Mouse (Mus musculus) megakaryocyte-erythroid progenitor cell, adult 5-6 weeks (primary cell): ENCODE measurements around the gene 1110025L11Rik. TPM values are rescaled to one million over a fixed set of nuclear protein-coding genes. Genes with fewer than 3 reads are reported as not detected.
"Not testable (repeated sequence)": the region's sequence is repeated elsewhere in the genome, so short reads cannot be mapped to it uniquely, and the experiment has no call there.

Experiments used
- ATAC-seq: replicated peaks from 2 replicates; pipeline ENCODE4 v1.8.0; 2016; ENCODE audit warnings: mild to moderate bottlenecking, inconsistent platforms; ENCODE audit not compliant: severe bottlenecking, poor library complexity, low FRiP score, low TSS enrichment
- total RNA-seq, 2 experiments: library from RNA; stranded (forward) in 1 of 2; stranded (reverse) in 1 of 2; fragments of 200-1000, 215-1000 nt in 1 of 2; fragments of >200 nt in 1 of 2; fragmentation: Nextera tagmentation in 1 of 2; gene quantifications; 2 replicates each; pipeline ENCODE4 v1.2.3; 2014 to 2017

The 1110025L11Rik gene
- total RNA-seq (2014; fragmentation: Nextera tagmentation) (not detected in 2 replicates), total RNA-seq (2017) (not detected in 2 replicates)

DNA sequence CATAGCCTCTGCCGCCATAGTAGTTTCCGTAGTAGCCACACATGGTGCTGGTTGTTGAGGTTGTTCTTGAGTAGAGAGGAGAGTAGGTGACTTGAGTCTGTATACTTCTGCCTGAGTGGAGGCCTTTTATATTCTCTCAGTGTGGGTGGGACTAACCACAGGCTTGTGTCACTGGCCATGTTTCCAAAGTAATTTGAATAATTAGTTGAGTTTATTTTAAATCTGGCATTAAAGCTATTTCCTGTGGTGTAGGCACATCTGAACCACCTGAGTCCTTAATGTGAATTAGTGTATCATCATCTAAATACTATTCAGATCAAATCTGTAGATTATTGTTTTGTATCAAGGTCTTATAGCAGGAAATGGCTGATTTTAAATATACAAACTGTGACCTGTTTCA is at the start of gene 1110025L11Rik:
Gene 1110025L11Rik, minus strand, starts transcription at position 101 of the 400 bp plus-strand sequence.
- ATAC-seq: not testable (repeated sequence)

DNA sequence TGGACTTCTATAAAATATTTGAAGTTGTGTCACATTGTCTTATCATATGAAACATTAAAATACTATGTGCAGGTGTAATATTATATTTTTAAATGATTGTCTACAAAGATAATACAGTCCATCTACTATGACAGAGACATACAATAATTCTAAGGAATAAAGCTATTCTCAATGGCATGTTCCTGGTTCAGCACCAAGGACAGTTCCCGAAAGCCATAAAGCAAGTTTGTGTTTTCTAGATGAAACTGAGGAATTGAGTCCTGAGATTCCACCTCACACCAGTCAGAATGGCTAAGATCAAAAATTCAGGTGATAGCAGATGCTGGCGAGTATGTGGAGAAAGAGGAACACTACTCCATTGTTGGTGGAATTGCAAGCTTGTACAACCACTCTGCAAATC is 7.2 kb upstream of the 1110025L11Rik start:
- not testable (repeated sequence) for ATAC-seq

DNA sequence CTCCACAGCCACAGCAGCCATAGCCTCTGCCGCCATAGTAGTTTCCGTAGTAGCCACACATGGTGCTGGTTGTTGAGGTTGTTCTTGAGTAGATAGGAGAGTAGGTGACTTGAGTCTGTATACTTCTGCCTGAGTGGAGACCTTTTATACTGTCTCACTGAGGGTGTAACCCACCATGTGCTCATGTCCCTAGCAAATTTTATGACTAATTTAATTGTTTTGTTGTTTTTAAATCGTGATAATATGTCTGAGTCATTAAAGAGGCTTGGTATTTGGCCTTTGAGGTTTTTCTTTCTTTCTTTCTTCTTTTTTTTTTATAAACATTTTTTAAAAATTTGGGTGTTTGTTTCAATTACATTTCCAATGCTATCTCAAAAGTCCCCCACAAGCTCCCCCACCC is 16.0 kb downstream of the 1110025L11Rik start, which contains the start of gene Krtap6-5:
Gene Krtap6-5, minus strand, starts transcription at position 101 of the 400 bp plus-strand sequence.
- ATAC-seq: no peak

- not testable (repeated sequence) for ATAC-seq
Observed at GRCm38 (mm10) chr16:89041372-89041771, 22.4 kb downstream of the 1110025L11Rik start, which contains the start of gene Gm10228. TSS of gene Gm10228 (minus strand) at chr16:89041472.

DNA sequence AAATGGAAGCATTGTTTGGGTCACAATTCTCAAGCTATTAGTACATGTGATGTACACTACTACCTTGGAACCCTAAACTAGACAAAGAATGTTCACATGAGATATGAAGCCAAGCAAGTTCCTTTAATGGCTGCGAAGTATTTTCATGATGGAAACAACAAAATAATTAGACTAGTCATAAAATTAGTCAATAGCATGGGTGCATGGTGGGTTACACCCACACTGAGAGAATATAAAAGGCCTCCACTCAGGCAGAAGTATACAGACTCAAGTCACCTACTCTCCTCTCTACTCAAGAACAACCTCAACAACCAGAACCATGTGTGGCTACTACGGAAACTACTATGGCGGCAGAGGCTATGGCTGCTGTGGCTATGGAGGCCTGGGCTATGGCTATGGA is 32.4 kb downstream of the 1110025L11Rik start, which contains the start of gene Krtap6-1:
Gene Krtap6-1, plus strand, starts transcription at position 301 of the 400 bp plus-strand sequence.
- not testable (repeated sequence) for ATAC-seq

GRCm38 (mm10) chr16:89014984-89015383 is 48.8 kb downstream of the 1110025L11Rik start, which contains the start of gene Gm10229:
TSS of gene Gm10229 (plus strand) at chr16:89015284.
- ATAC-seq: not testable (repeated sequence)

DNA sequence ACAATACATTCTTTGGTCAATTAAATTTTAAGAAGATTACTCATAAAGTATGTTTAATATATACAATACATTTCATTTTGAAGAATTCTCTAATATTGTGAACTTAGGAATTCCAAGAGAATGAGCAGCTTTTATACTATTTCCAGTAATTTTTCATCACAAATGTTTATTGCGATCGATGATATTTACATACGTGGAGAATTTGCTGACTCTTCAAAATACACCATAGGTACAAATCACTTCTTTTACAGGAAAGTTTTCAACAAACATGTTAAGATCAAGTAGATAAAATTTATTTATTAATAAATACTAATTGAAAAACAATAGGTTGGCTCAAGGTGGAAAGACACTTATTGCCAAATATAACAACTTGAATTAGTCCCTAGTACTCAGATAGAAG is 49.8 kb downstream of the 1110025L11Rik start:
- no peak for ATAC-seq

Other genes starting within 250 kb of the 1110025L11Rik start
- not detected in 2 replicates for gene Krtap15, start 243.8 kb downstream of the 1110025L11Rik start, total RNA-seq (2014; fragmentation: Nextera tagmentation)
- gene Krtap15, start 243.8 kb downstream of the 1110025L11Rik start, total RNA-seq (2017): not detected in 2 replicates
- gene Krtap14, start 237.9 kb downstream of the 1110025L11Rik start, total RNA-seq (2014; fragmentation: Nextera tagmentation): not detected in 2 replicates
- gene Krtap14, start 237.9 kb downstream of the 1110025L11Rik start, total RNA-seq (2017): not detected in 2 replicates
- not detected in 2 replicates for gene Krtap19-1, start 194.6 kb downstream of the 1110025L11Rik start, total RNA-seq (2014; fragmentation: Nextera tagmentation)
- gene Krtap19-1, start 194.6 kb downstream of the 1110025L11Rik start, total RNA-seq (2017): not detected in 2 replicates
- gene Krtap19-2, start 189.7 kb downstream of the 1110025L11Rik start, total RNA-seq (2014; fragmentation: Nextera tagmentation): not detected in 2 replicates
- gene Krtap19-2, start 189.7 kb downstream of the 1110025L11Rik start, total RNA-seq (2017): not detected in 2 replicates
- gene Krtap19-3, start 186.0 kb downstream of the 1110025L11Rik start, total RNA-seq (2014; fragmentation: Nextera tagmentation): not detected in 2 replicates
- not detected in 2 replicates for gene Krtap19-3, start 186.0 kb downstream of the 1110025L11Rik start, total RNA-seq (2017)
- gene Krtap19-4, start 178.9 kb downstream of the 1110025L11Rik start, total RNA-seq (2014; fragmentation: Nextera tagmentation): not detected in 2 replicates
- not detected in 2 replicates for gene Krtap19-4, start 178.9 kb downstream of the 1110025L11Rik start, total RNA-seq (2017)
- not detected in 2 replicates for gene Krtap19-5, start 167.5 kb downstream of the 1110025L11Rik start, total RNA-seq (2014; fragmentation: Nextera tagmentation)
- gene Krtap19-5, start 167.5 kb downstream of the 1110025L11Rik start, total RNA-seq (2017): not detected in 2 replicates
- not detected in 2 replicates for gene Krtap19-9b, start 131.7 kb downstream of the 1110025L11Rik start, total RNA-seq (2014; fragmentation: Nextera tagmentation)
- gene Krtap19-9b, start 131.7 kb downstream of the 1110025L11Rik start, total RNA-seq (2017): not detected in 2 replicates
- not detected in 2 replicates for gene Krtap16-3, start 101.1 kb downstream of the 1110025L11Rik start, total RNA-seq (2014; fragmentation: Nextera tagmentation)
- gene Krtap16-3, start 101.1 kb downstream of the 1110025L11Rik start, total RNA-seq (2017): not detected in 2 replicates
- not detected in 2 replicates for gene Krtap22-2, start 53.2 kb downstream of the 1110025L11Rik start, total RNA-seq (2014; fragmentation: Nextera tagmentation)
- not detected in 2 replicates for gene Krtap22-2, start 53.2 kb downstream of the 1110025L11Rik start, total RNA-seq (2017)
- not detected in 2 replicates for gene Gm10229, start 48.7 kb downstream of the 1110025L11Rik start, total RNA-seq (2014; fragmentation: Nextera tagmentation)
- not detected in 2 replicates for gene Gm10229, start 48.7 kb downstream of the 1110025L11Rik start, total RNA-seq (2017)
- gene Krtap6-1, start 32.3 kb downstream of the 1110025L11Rik start, total RNA-seq (2014; fragmentation: Nextera tagmentation): not detected in 2 replicates
- not detected in 2 replicates for gene Krtap6-1, start 32.3 kb downstream of the 1110025L11Rik start, total RNA-seq (2017)
- not detected in 2 replicates for gene Gm10228, start 22.5 kb downstream of the 1110025L11Rik start, total RNA-seq (2014; fragmentation: Nextera tagmentation)
- gene Gm10228, start 22.5 kb downstream of the 1110025L11Rik start, total RNA-seq (2017): not detected in 2 replicates
- not detected in 2 replicates for gene Krtap6-5, start 16.1 kb downstream of the 1110025L11Rik start, total RNA-seq (2014; fragmentation: Nextera tagmentation)
- gene Krtap6-5, start 16.1 kb downstream of the 1110025L11Rik start, total RNA-seq (2017): not detected in 2 replicates
- gene Krtap6-3, start 20.0 kb upstream of the 1110025L11Rik start, total RNA-seq (2014; fragmentation: Nextera tagmentation): not detected in 2 replicates
- not detected in 2 replicates for gene Krtap6-3, start 20.0 kb upstream of the 1110025L11Rik start, total RNA-seq (2017)
- gene Gm6358, start 76.8 kb upstream of the 1110025L11Rik start, total RNA-seq (2014; fragmentation: Nextera tagmentation): not detected in 2 replicates
- not detected in 2 replicates for gene Gm6358, start 76.8 kb upstream of the 1110025L11Rik start, total RNA-seq (2017)
- not detected in 2 replicates for gene Gm10061, start 87.1 kb upstream of the 1110025L11Rik start, total RNA-seq (2014; fragmentation: Nextera tagmentation)
- not detected in 2 replicates for gene Gm10061, start 87.1 kb upstream of the 1110025L11Rik start, total RNA-seq (2017)
- not detected in 2 replicates for gene Gm9789, start 94.0 kb upstream of the 1110025L11Rik start, total RNA-seq (2014; fragmentation: Nextera tagmentation)
- not detected in 2 replicates for gene Gm9789, start 94.0 kb upstream of the 1110025L11Rik start, total RNA-seq (2017)
- not detected in 2 replicates for gene Gm7735, start 105.5 kb upstream of the 1110025L11Rik start, total RNA-seq (2014; fragmentation: Nextera tagmentation)
- not detected in 2 replicates for gene Gm7735, start 105.5 kb upstream of the 1110025L11Rik start, total RNA-seq (2017)
- not detected in 2 replicates for gene 1110057P08Rik, start 110.7 kb upstream of the 1110025L11Rik start, total RNA-seq (2014; fragmentation: Nextera tagmentation)
- gene 1110057P08Rik, start 110.7 kb upstream of the 1110025L11Rik start, total RNA-seq (2017): not detected in 2 replicates
- not detected in 2 replicates for gene Krtap20-2, start 141.9 kb upstream of the 1110025L11Rik start, total RNA-seq (2014; fragmentation: Nextera tagmentation)
- not detected in 2 replicates for gene Krtap20-2, start 141.9 kb upstream of the 1110025L11Rik start, total RNA-seq (2017)